Mouse (Mus musculus) cerebellum, postnatal 25 days (tissue): ENCODE results near the gene Stat5b.
A peak's percentile ranks its signal among the peaks of the same experiment; 100 is the strongest.

ENCODE experiments used
- DNase-seq, 2 experiments: peaks; one replicate each; pipeline ENCODE4 v3.0.0; 2021; ENCODE audit warnings: mixed read lengths in 2 of 2

The Stat5b gene

DNA sequence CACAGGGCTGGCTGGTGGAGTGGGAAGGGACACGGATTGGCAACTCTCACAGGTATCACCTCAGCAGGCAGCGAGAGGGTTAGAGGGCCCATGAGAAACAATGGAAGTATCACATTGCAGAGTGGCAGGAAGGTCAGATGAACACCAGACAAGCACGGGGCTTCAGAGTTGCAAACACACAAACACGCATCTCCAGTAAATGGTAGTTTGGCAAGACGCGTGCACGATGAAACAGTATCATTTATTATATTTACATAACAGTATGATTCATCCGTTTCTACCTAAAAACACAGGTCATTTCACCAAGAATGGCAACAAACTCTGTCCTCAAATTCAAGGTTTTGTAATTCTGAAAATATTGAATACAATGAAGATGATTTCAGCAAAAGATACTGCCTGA is 11.0 kb downstream of the Stat5b start:
- peak in 1 of 2 experiments; percentile 3 for DNase-seq

DNA sequence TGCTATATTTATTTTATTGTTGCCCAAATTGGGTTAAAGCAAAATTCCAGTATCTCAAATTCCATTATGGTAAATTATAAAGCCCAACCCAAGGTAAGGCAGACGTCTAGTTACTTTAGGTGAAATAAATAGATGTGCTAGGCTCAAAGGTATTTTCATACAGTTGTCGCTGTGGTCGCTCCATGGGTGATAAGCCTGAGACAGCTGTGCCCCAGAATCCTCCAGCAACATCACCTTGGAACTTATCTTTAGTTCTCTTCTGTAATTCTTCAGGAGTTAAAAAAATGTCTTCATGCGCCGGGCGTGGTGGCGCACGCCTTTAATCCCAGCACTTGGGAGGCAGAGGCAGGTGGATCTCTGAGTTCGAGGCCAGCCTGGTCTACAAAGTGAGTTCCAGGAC is 11.6 kb downstream of the Stat5b start:
- DNase-seq: no peak

DNA sequence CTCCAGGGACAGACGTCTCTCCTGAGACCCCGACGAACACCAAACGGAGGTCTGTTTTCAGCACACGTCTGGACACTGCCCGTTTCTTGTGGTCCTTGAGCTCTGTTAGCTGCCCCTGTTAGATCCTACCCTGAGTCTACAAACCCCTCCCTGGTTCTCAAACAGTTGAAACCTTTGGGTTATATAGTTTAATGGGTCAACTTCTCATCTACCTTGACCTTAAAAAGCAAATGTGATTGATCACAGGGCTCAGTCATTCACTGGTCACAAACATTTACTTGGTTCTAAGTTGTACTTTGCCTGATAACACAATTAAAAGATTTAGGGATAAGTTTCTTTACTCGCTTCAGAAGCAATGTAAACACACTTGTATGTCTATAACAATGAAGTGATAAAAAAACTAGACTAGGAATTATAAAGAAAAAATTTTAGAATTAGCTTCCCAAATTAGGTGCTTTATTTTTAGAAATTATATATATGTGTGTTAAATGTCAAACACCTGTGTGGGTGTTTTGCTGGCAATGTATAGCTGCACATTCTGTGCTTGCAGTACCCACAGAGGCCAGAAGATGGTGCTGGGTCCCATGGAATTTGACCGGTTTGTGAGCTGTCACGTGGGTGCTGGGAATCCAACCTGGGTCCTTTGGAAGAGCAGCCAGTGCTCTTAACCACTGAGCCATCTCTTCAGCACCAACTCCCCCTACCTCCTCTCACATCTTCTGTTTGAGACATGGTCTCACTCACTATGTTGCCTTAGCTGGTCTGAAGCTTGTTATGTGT is 13.4 kb downstream of the Stat5b start:
- peak in 1 of 2 experiments; percentile 32 for DNase-seq

DNA sequence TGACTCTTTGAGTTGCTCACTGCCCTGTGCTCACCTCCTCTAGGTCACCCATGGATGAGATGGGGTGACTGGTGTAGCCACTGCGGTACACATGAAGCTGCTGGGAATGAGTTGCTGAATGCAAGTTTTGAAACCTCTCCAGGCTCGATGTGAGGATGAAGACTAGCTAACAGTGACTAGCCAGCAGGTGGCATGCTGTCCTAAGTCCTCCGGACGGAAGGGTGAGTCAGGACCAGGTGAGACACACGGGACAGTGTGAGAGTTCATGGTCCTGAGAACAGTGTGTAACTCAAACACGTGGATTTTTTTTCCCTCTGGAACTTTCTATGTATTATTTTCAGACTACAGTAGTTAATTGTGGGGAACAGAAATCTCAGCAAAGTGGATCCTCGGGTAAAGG is 17.1 kb downstream of the Stat5b start:
- peak in 1 of 2 experiments; percentile 41 for DNase-seq

DNA sequence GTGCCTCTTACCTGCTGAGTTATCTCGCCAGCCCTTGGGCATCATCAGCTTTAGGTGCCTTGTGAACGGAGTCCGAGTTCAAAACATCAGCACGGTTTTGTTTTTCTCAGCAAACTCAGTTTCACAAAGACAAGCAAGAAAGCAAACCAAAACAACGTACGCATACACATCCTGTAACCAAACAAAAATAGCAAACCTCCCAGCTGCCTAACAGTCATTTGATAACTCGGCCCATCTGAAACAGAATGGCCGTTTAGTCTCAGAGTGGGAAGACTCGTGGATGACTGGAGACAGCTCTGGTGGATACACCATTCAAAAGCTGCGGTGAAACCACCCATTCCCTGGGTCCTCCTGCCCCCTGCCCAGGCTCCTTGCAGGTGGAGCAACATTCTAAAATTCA is 19.1 kb downstream of the Stat5b start:
- DNase-seq: no peak

DNA sequence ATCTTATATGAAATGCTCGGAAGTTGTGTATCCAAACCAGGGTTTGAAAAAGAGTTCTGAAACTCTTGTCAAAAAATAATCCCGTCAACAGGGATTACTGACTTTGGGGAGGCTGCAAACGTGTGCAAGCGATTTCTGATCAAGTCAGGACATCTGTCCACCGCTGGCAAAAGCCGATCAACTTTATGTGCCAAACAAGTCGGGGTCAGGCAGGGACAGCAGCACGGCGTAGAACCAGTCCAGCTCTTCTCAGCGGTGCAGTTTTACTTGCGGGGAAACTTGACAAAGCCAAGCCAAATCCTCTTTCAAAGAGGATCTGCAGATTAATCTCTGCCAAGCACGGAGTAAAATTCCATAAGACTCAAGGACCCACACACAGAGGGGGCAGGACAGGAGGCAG is 20.8 kb downstream of the Stat5b start:
- no peak for DNase-seq

DNA sequence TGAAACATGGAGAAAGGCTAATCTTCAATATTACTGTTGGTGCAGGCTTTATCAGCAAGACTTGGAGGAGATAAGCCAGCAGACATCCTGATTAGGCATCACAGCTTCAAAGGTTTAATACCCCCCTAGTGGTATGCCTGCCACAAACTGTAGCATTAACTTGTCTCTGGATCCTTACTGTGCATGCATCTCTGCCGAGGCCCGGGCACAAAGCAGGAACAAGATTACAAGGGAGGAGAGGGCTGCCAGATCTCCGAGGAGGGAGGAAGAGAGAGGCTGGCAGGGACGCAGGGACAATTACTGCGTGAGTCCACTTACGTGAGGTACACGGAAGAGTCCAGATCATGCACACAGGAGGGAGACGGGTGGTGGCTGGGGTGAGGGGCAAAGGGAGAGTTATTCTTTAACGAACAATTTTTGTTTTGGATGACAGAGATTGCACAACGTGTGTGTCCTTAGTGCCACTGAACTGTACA is 21.8 kb downstream of the Stat5b start:
- DNase-seq: peak; percentile 59 to 61

DNA sequence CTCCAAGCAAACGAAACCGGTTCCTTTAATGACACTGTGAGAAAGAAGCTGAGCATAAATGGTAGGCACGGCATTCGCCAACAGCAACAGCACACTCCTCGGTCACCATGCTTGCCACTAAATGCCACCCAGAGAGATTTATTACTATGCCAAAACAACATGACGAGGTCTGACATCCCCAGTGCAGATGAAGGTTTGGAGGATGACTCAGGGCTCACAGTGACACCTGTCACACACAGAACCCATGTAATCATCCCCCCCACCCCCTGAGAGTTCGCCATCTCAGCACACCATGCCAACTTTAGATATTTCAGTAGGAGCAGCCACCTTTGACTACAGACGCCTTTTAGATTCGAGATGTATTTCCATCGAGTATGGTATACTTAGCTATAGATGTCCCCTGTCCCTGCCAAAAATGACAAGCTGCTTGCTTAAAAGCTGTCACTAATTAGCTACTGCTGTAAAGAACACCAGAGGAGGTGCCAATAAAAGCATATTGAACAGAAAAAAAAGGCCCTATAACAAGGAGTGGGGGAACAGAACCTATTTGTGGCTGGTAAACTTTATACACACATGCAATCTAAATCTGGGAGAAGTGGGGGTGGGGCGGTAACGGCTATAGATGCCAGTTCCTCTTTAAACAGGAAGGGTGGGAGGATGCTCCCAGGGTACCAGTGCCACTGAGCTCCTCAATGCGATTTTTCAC is 24.2 kb downstream of the Stat5b start:
- DNase-seq: peak in 1 of 2 experiments; percentile 38

DNA sequence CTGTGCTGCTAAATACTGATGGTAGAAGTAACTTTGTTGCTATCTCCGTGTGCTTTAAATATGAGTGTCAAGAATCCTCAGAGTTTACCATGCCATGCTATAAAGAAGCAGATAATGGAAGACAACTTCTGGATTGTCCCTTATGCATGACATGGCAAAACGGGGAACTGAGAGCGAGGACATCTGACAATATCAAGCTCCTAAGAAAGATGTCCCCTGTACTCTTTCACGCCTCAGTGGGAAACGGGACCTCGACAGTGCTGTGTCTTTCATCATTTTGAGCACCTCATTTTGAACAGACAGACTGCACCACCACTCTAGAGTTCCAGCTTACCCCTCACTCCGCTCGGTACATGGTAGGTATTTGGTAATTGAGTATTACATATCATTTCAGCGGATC is 25.1 kb downstream of the Stat5b start:
- no peak for DNase-seq

DNA sequence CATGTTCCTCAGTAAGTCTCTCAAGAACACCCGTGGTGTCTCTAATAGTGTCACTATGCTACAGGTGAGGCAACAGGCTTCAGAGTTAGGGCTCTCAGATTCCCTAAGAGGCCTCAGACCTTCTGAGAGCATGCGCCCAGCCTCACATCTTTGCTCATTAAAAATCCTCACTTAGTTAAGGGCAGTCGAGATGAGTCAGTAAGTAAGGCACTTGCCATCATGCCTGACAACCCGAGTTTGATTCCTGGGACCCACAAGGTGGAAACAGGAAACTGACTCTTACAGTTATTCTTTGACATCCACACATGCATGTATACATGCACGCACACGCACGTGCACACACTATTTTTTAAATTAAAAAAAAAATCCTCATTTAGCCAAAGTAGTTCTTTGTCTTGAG is 26.0 kb downstream of the Stat5b start:
- DNase-seq: no peak

DNA sequence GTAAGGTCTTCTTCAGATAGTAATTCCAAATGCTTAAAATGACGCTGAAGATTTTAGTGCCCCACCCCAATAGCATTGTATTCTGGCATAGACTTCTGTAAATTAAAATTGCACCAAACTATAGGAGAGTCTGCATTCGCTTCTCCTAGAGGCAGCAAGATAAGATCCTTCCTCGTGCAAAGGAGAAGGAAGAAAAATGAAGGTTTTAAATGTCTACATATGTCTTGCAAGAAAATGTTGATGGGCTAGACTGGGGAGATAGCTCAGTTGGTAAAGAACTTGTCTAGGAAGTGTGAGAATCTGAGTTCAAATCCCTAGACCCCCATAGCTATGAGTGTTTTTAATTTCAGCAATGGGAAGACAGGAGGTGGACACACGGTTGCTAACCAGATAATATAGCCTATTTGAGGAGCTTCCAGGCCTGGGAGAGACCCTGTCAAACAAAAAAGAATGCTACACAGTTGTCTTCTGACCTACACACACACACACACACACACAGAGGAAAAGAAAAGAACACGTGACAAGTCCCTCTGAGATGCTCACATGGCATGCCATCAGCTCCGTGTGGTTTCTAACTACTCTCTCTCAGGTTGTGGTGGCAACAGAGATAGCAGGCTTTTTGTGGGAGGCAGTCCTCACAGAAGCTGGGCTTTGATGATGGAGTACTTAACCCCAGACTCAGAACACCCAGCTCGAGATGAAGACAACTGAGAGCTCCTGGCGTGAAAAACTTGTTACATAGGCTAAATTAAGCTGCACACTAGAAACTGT is 26.8 kb downstream of the Stat5b start:
- DNase-seq: no peak

DNA sequence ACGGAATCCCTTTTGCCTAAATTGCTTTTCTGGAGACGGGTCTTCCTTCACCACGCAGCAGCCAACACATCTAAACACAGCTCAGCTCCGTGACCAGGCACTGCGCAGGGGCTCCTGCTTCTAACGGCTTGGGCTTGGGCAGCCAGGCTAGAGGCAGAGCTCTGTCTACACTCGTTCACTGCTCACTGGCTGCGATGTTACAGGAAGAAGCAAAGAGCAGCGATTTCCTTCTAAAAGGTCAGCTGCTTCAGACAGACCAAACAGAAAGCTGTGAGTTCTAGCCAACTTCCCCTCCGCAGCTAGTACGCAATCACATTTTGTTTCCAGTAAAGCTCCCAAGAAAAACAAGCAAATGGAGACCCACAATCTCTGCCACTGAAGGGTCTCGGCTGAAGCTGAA is 28.2 kb downstream of the Stat5b start:
- DNase-seq: peak in 1 of 2 experiments; percentile 50

DNA sequence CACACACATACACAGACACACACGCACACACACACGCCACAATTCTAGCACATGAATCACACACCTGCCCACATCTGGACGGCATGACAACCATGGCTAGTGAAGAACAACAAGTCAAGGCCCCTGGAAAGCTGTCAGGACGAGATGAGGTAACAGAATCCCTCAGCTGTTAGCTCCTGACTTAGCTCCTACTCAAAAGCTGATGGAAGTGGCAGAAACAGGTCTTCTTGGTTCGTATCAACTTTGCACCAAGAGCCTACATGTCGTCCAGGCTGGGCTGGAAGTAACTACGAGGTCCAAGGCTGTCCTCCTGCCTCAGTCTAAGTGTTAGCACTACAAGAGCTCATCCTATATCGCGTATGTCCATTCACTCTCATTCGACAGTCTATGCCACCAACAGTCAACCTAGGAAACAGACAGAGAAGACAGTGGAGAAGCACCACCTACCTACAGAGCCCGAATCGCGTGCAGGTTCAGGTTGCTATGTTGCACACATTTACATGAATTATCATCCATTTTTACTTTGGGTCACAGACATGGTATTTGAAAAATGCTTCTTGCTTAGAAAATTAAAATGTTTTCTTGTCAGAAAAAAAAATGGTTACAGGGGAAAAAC is 28.8 kb downstream of the Stat5b start:
- no peak for DNase-seq

DNA sequence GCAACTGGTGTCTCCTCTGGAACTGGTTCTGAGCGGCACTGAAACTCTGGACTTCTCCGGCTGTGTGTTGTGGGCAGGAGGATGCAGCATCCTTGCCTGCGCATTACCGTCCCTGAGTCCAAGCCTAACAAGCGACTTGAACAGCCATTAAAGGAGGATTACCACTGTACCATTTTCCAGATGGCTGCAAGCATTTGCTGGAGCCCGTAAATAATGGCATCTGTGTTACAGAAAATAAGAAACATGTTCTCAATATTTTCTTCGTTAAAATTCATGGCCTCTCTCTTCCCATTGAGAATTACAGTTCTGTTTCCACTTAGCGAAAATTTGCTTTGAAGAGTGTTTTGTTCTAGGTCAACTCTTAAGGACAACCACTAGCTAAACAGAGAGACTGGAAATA is 30.5 kb downstream of the Stat5b start:
- no peak for DNase-seq

DNA sequence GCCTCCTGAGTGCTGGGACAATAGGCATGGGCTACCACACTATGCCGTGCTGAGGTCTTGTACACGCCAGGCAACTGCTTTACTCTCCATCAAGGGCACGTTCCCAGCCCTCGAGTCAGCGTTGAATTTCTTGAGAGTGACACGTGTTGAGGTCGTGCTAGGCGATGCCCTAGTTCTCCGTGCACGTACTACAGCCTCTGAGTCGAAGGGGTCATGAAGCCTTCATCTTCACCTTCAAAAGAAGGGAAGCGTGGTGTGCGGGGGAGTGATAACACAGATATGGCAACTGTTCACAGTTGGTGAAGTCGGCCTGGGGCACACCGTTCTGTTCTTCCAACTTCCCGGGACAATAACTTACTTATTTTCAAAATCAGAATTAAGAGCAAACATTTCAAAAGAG is 30.9 kb downstream of the Stat5b start:
- DNase-seq: no peak

DNA sequence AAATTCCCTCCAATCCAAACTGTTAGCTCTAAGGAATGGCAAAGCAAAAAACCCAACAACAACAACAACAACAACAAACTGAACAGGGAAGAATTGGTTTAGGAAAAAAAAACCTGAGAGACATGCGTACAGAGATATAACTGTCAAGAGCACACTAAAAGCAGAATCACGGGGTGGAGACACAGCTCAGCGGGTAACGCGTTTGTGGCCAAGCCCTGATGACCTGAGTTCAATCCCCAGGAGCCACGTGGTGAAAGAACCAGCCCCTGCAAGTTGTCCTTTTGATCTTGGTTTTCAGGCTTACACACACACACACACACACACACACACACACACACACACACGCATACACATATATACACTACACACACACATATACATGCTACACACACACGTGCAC is 31.5 kb downstream of the Stat5b start:
- no peak for DNase-seq

DNA sequence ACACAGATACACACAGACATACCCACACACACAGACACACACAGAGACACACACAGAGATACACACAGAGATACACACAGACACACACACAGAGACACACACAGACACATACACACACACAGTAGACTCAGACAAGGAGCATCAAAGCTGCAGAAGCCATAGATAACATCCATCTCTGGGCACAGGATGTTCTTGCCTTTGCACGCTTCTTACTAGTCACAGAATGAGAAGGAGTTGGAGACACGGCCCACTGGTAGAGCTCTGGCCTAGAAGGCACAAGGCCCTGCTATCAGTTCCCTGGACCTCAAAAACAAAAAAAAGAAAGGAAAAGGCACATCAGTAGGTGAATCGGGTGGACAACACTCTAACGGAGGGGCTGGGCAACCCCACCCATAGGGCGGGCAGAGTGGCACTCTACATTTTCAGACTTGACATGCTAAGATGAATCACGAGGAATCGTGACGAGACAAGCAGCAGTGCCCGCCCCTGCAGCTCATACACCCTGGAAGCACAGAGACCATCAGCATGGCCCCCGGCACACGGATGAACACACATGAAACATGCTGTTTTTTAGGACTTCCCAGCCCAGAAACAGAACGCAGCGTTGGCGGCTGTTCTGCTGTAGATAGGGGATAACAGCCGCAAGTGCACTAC is 32.0 kb downstream of the Stat5b start:
- no peak for DNase-seq

DNA sequence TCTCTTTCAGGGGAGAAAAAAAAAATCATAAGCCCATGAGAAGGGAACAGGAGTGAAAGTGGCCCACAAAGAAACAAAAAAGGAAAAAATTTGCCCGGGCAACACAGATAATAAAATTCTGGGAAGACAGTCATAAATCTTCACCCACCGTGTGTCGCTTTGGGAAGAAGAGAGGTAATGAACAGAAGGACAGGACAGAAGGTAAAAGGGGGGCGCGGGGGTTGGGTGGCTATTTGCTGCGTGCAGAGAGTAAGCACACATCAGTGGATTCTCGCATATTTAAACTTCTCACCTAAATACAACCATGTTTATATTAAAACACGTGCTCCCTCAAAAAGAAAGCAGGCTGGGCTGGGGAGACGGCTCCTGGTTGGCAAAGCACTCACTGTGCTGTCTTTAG is 33.2 kb downstream of the Stat5b start:
- DNase-seq: peak; percentile 77 to 87

DNA sequence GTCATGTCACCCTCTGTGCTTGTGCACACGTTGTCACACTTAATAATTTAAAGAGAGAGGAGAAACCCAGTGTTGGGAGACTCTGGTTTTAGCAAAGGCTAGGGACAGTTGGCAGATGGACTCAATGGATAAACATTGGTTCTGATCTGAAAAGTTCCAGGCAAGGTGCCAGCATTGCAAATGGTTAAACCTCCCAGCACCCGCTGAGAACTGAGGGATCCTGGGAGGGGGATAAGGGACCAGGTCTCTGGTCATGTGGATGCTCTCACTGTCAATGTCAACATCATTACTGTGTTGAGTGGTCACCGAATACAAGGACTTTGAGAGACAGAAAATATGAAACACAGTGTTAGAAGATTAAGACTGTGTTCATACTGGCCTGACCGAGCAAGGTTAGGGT is 33.7 kb downstream of the Stat5b start:
- peak; percentile 66 to 75 for DNase-seq

DNA sequence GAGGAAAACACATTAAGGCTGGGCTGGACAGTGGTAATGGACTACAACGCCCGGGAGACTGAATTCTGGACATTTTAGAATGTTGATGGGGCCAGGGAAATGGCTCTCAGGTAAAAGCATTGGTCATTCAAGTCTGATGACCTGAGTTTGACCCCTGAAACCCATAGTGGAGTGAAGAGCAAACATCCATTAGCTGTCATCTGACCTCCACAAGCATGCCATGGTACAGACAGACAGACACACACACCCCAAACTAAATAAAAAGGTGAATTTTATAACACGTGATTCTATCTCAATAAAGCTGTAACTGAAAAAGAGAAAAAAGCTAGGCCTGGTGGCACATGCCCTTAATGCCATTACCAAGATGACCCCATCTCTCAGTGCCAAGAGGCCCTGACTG is 34.2 kb downstream of the Stat5b start:
- no peak for DNase-seq

DNA sequence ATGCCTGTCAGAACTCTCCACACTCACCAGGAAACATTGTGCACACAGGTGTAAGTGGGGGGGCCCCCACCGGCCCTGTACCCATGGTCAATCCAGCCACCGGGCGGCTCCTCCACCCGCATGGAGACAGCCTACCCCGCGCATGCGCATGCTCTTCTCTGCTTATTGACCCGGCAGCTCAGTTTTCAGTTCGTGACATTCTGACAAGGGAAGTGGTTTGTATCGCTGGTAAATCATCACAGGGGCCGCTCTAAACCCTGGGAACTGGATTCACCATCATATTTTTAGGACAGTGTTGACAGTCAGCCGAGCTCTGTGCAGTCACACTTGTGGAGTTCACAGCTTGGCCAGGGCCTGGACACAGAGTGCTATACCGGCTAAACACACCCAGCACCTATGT is 36.0 kb downstream of the Stat5b start:
- DNase-seq: peak in 1 of 2 experiments; percentile 58

DNA sequence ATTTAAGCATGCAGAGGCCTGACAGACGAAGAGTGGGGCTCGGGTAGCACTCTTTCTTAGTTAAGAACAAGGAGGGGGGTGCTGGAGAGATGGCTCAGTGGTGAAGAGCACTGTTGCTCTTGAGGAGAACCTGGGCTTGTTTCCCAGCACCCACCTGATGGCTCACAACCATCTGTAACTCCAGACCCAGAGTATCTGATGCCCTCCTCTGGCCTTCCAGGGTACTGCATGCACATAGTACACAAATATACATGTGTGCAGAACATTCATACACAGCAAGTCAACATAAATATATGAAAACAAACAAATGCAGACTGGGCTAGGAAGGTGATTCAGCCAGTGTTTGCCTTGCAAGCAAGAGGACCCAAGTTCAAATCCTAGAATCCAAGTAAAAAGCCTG is 39.4 kb downstream of the Stat5b start:
- DNase-seq: no peak

DNA sequence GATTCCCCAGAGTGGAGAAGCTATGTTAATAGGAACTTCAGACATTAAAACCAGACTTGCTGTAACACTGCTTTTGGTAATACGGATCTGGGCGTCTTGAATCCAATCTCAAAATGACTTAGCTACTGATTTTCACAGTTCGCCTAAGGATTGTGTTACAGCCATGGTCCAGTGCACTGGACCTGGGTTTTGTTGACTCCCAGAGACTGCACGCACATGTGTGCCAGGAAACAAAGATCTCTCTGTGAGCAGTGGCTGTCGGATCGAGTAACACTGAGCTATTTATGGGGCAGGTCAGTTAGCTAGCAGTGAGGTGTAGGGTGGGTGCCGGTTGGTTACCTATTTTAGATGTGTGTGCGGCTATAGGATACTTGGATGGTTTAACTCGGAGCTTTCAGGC is 40.0 kb downstream of the Stat5b start:
- no peak for DNase-seq
